Mouse (Mus musculus): ENCODE measurements at regions not wholly inside any gene's neighbourhood (a gene's known extent, or its start where the extent isn't known, plus 50 kb on each side); places are given as distances from the start of the nearest gene placed in this dataset.
A peak's percentile ranks its signal among the peaks of the same experiment; 100 is the strongest.

- no peak for DNase-seq (ENCODE audit: extremely low spot score in 1 of 2, low spot score in 1 of 2)
These were observed 85.4 kb downstream of the Rpap3 start for GRCm38 (mm10) chr15:97620261-97620660.

DNA sequence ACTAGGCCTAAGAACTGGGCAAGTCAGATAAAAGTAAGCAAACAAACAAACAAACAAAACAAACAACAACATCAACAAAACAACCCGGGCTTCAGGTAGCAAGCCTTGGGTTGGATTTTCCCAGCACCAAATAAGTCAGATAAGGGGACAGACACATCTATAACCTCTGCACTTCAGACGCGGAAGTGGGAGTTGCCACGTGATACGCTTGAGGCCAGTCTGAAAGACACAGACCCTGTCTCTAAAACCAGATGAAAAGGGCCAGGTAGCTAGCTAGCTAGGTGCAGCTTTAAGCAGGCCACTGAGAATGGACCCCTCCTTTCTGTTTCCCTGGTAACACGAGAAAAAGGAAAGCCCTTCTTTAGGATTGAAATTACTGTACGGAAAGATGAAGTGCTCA is 85.9 kb downstream of the Rpap3 start:
- no peak for DNase-seq (ENCODE audit: extremely low spot score in 1 of 2, low spot score in 1 of 2)

DNA sequence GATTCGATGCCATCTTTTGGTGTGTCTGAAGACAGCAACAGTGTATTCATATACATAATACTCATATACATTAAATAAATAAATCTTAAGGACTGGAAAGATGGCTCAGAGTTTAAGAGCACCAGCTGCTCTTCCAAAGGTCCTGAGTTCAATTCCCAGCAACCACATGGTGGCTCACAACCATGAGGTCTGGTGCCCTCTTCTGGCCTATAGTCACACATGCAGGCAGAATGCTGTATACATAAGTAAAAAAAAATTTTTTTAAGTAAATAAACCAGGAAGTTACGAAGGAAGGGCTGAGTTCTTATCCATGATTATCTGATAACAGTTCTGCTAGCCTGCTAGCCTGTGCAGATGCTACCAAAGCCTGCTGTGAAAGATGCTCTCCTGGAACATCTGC is 93.3 kb downstream of the Rpap3 start:
- DNase-seq (ENCODE audit: extremely low spot score in 1 of 2, low spot score in 1 of 2) = no peak

- DNase-seq (ENCODE audit: extremely low spot score in 1 of 2, low spot score in 1 of 2) = no peak
These were observed 94.9 kb downstream of the Rpap3 start for GRCm38 (mm10) chr15:97610767-97611166.

- no peak for DNase-seq (ENCODE audit: extremely low spot score in 1 of 2, low spot score in 1 of 2)
These were observed 96.1 kb downstream of the Rpap3 start for GRCm38 (mm10) chr15:97609496-97609895.

- DNase-seq (ENCODE audit: extremely low spot score in 1 of 2, low spot score in 1 of 2) = no peak
These were observed 97.0 kb downstream of the Rpap3 start for GRCm38 (mm10) chr15:97608651-97609050.

DNA sequence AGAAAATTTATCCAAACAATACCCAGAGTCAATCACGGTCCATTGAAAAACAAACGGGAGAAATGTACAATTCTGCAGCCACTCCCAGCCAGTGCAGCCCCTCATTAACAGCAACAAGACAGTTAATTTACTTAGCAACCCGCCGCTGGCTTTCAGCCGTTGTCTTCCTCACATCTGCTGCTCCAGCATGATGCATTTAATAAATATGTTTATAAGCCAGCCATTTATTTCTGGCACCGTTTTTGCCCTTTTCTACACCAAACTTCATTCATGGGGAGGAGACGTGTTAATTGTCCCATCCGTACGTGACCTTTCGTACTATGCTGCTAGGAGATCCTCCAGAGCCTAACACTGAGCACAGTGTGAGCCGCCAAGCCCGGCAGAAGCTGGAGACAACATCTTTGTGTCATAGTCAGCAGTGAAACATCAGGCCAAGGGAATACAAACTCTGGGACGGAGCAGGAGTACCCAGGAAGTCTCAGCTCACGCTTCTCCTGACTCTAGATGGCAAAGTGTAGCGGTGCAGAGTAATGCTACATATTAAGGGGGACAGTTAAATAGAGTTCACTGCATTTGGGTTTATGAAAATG is 97.9 kb downstream of the Rpap3 start:
- no peak for DNase-seq (ENCODE audit: extremely low spot score in 1 of 2, low spot score in 1 of 2)

GRCm38 (mm10) chr15:97606630-97607381 is 98.8 kb downstream of the Rpap3 start:
- DNase-seq (ENCODE audit: extremely low spot score in 1 of 2, low spot score in 1 of 2) = peak; percentile 40 to 44

DNA sequence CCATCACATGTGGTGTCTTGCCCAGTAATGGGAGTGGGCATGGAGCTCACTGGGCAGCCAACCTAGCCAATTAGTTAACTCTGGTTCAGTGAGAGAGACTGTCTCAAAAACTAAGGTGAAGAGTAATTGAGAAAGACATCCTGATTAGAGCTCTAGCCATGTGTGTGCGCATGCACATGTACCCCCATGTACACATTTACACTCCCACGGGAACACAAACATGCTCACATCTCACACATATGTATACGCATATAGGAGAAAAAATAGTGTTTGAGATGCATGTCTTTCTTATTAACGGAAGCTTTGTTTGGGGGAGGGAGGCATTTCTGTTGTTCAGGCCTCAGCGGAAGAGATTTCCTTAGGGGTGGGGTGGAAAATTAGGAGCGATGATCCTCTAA is 99.4 kb downstream of the Rpap3 start:
- no peak for DNase-seq (ENCODE audit: extremely low spot score in 1 of 2, low spot score in 1 of 2)

DNA sequence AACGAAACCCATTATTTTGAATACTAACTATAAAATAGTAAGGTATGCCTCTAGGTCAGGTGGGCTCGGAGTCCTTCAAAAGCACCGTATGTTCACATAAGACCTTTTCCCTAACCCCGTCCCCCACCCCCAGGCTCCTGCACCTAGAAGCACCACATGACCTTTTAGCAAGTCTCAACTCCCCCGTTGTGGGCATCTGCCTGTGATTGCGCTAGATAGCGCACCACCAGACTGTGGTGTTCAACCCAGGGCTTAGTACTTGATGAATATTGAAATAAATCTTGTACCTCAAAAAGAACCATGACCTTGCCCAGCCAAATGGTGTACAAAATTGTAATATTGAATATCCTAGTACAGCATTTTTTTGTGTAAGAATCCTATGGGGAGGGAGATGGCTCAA is 99.8 kb downstream of the Rpap3 start:
- DNase-seq (ENCODE audit: extremely low spot score in 1 of 2, low spot score in 1 of 2) = no peak

DNA sequence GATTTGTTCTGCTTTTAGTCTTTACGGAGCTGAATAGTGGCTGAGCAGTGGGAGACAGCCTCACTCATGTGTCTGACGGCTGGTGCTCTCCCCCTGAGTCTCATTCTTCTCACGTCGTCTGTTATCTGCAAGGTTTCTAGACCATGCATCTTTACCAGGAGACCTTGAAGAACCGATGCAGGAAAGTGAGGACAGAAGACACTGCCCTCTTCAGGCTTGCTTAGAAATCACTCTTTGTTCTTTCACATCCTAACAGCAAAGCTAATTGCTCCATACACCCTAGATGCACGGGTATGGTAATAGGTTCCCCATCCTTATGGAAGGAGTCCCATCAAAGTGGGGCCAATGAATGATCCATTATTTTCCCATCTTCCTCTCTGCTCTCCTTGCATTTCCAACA is 102.1 kb downstream of the Rpap3 start:
- DNase-seq (ENCODE audit: extremely low spot score in 1 of 2, low spot score in 1 of 2) = no peak

- no peak for DNase-seq (ENCODE audit: extremely low spot score in 1 of 2, low spot score in 1 of 2)
These were observed 107.4 kb downstream of the Rpap3 start for GRCm38 (mm10) chr15:97598270-97598669.

DNA sequence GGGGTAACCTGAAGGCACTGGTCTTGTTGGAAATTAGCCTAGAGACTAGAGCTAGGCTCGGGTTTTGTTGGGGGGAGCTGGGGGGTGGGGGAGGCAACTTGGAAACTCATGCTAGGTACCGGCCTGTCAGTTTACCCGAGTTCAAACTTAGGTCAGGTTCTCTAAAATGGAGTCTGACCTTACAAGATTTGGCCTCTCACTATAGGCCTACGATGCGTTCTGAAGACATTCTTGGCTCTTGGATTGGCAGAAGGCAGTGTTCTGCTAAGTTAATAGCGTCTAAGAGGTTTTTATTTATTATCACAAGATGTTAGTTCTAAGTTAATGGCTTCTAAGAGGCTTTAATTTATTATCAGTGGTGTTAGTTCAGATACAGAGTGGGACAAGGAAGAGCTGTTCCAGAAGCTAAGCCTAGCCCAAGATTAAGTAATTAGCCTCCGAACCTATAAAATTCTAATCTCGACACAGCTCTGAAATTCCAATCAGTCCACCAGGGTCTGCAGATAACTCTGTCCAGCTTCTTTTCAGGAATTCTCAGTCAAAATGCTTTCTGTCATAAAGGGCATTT is 109.0 kb downstream of the Rpap3 start:
- no peak for DNase-seq (ENCODE audit: extremely low spot score in 1 of 2, low spot score in 1 of 2)

DNA sequence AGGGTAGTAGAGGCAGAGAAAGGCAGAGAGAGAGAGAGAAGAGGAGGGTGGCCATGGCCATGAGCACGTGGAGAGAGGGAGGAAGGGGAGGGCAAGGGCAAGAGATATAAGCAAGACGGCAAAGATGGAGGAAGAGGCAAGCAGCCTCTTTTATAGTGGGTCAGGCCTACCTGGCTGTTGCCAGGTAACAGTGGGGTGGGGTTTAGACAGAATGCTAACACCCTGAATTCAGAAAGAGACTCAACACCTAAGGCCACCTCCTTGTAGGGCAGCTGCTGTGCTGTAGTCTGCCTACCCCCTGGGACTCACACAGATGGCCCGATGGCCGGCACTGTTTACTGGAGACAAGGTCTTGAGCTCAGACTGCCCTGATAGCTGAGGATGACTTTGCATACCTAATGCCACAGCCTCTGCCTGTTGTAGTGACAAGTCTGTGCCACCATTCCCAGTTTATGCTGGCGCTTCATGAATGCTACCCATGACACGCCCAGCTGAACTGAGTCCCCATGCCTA is 110.3 kb downstream of the Rpap3 start:
- DNase-seq (ENCODE audit: extremely low spot score in 1 of 2, low spot score in 1 of 2) = no peak

DNA sequence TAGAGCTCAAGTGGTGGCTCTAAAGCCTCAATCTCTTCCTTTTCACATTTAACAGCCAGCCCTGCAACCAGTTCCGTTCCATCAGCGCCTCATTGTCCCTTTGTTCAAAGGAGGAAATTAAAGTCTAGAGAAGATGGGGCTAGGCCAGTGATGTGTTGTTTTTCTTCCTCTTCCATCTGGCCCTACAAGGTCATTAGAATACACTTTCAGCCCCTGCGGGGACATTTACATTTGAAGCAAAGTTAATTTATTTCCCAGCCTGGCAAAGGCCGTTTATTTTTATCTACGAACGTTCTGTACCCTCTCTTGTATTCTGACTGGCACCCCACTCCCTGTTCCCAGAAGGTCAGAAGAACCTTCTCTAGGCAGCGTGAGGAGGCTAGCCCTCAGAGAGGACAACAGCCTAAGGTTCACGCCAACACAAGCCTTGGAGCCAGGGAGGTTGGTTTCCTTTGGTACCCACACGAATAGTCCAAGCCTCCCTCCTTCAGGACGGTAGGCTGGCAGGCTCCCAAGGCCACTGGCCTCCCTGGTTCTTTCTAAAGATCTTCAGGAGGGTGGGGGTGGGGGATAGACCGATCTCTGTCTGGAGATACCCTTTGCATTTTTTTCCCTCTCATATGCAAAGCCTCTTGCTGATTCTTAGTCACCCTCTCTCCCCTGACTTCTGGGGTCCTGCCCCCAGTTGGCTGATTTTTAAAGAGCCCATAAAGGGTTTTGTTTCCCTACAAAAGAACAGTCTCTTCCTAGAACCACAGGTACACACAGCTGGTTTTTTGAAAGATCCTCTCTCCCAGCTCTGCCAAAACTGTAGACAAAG is 111.6 kb downstream of the Rpap3 start:
- DNase-seq (ENCODE audit: extremely low spot score in 1 of 2, low spot score in 1 of 2) = no peak

- DNase-seq (ENCODE audit: extremely low spot score in 1 of 2, low spot score in 1 of 2) = no peak
These were observed 112.8 kb downstream of the Rpap3 start for GRCm38 (mm10) chr15:97592786-97593185.

GRCm38 (mm10) chr15:97591406-97591805 is 114.2 kb downstream of the Rpap3 start:
- DNase-seq (ENCODE audit: extremely low spot score in 1 of 2, low spot score in 1 of 2) = no peak

DNA sequence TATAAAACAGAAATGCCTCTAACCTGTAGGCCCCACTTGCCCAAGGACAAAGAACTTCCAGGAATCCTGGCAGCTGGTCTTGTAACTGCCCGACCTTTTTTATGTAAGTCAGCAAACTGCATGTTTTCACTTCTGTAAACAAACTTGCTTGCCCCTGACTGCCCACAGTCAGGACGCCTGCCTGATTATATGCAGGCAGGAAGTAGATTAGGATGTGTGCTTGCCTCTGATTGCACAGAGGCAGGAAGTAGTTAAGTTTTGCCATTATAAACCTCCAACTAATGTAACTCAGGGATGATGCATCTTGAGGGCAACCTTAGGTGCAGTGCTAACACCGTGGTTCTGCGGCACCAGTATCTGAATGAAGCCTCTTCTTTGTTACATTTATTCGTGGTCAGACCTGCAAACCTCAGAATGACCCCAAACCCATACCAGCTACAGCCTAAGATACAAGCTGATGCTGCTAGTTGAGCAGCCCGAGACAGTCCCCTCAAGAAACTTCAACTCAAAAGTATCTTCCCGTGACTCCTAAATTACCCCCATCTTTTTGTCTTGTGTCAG is 114.8 kb downstream of the Rpap3 start:
- no peak for DNase-seq (ENCODE audit: extremely low spot score in 1 of 2, low spot score in 1 of 2)

- DNase-seq (ENCODE audit: extremely low spot score in 1 of 2, low spot score in 1 of 2) = no peak
These were observed 117.9 kb downstream of the Rpap3 start for GRCm38 (mm10) chr15:97587571-97588205.

DNA sequence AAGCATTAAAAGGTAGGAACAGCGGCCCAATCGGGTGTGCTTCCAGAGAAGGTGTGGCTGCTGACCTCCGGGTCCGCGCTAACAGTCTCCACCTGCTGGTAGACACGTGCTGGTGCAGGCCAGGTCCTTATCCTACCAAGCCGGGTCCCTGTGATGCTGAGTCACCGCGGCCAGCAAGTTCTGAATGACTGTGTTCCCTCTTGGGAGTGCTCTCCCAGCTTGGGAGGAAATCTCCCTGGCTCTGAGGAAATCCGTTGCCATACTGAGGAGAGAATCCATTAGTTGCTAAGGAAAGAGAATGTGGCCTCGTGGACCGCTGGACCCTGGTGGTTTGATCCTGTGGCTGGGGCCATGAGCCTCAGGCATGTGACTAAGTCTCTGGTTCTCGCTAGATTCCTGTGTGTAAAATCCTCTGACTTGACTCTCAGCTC is 123.9 kb downstream of the Rpap3 start:
- DNase-seq (ENCODE audit: extremely low spot score in 1 of 2, low spot score in 1 of 2) = peak; percentile 53 to 74
